Mouse (Mus musculus): ENCODE results near the gene Heatr3.

Heatr3 gene

DNA sequence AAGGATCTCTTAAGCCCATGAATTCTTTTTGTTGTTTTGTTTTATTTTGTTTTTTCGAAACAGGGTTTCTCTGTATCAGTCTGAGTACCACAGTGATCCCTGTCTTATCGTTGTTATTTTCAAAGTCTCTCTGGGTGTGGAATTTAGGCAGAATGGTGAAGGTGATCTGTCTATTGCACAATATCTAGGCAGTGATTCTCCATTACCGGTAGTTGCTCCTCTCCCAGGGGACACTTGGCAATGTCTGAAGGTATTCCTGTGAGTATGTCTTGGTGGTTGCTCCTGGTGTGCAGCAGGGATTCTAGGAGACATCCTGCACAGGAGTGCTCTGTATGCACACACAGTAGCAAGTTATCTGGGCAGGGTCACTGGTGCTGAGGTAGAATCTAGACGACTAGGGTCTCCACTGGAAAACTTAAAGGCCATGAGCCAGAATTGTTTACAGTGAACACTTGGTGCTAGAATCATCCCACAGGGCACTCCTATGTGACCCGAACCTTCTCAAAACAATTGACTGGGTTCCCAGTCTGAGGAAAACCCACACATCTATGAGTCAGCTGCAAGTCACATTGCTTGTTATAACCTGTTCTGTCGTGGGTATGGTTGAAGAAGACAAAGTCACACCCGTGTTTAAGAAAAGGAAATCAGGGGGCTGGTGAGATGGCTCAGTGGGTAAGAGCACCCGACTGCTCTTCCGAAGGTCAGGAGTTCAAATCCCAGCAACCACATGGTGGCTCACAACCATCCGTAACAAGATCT is 22.8 kb downstream of the Heatr3 start:
- Histone ChIP-seq H3K4me1 (replicated peaks; ENCODE audit: low read depth, low read length) (no peaks in the 10 kb centered on the region), H3K9me3 (ENCODE audit: low read length) (no peaks in the 10 kb centered on the region), H3K4me3 (replicated peaks; ENCODE audit: low read length) (no peak overlapping the region), H3K27me3 (ENCODE audit: insufficient read depth, low read length) (no peaks in the 10 kb centered on the region), H3K36me3 (ENCODE audit: insufficient read depth, low read length) (peaks cover 76% of the 10 kb centered on the region)
- TF ChIP-seq POU5F1 (IDR thresholded peaks at IDR 0.05; ENCODE audit: borderline replicate concordance, low read length) = no peak
- TF ChIP-seq CTCF (conservative IDR thresholded peaks at IDR 0.05; ENCODE audit: low read length) = no peak
- no peak for TF ChIP-seq NANOG (IDR thresholded peaks at IDR 0.05; ENCODE audit: borderline replicate concordance, low read length)

- TF ChIP-seq NANOG (IDR thresholded peaks at IDR 0.05; ENCODE audit: borderline replicate concordance, low read length) (no peak), POU5F1 (IDR thresholded peaks at IDR 0.05; ENCODE audit: borderline replicate concordance, low read length) (no peak), CTCF (conservative IDR thresholded peaks at IDR 0.05; ENCODE audit: low read length) (peak; percentile 96)
- H3K4me1 ChIP-seq (replicated peaks; ENCODE audit: low read depth, low read length) = no peaks in the 10 kb centered on the region
- no peaks in the 10 kb centered on the region for H3K27me3 ChIP-seq (ENCODE audit: insufficient read depth, low read length)
- H3K36me3 ChIP-seq (ENCODE audit: insufficient read depth, low read length) = peaks cover 80% of the 10 kb centered on the region
- H3K4me3 ChIP-seq (replicated peaks; ENCODE audit: low read length) = no peak overlapping the region
- H3K9me3 ChIP-seq (ENCODE audit: low read length) = no peaks in the 10 kb centered on the region
Measured at GRCm38 (mm10) chr8:88161439-88161838, 23.8 kb downstream of the Heatr3 start.

DNA sequence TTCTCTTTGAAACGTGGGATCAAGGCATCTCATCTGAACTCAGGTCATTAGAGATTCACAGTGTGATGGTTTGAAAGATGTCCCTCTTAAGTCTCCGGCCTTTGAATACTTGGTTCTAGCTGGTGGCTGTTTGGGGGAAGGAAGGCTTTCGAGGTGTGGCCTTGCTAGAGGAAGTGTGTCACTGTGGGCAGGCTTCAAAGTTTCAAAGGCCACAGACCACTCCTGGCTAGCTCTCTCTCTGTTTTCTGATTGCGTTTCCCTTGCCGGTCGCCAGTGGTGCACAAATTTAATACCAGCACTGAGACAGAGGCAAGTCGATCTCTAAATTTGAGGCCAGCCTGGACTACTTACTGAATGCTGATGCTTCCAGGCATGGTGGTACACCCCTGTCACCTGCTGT is 37.6 kb downstream of the Heatr3 start:
- peaks cover 44% of the 10 kb centered on the region for H3K4me1 ChIP-seq (replicated peaks; ENCODE audit: low read depth, low read length)
- TF ChIP-seq NANOG (IDR thresholded peaks at IDR 0.05; ENCODE audit: borderline replicate concordance, low read length) (no peak), CTCF (conservative IDR thresholded peaks at IDR 0.05; ENCODE audit: low read length) (no peak), POU5F1 (IDR thresholded peaks at IDR 0.05; ENCODE audit: borderline replicate concordance, low read length) (no peak)
- H3K9me3 ChIP-seq (ENCODE audit: low read length) = peaks cover 7% of the 10 kb centered on the region; the same call in 1 of the 2 replicates
- H3K27me3 ChIP-seq (ENCODE audit: insufficient read depth, low read length) = no peaks in the 10 kb centered on the region
- peaks cover 9% of the 10 kb centered on the region for H3K36me3 ChIP-seq (ENCODE audit: insufficient read depth, low read length)
- no peak overlapping the region for H3K4me3 ChIP-seq (replicated peaks; ENCODE audit: low read length)

- no peak for TF ChIP-seq CTCF (conservative IDR thresholded peaks at IDR 0.05; ENCODE audit: low read length)
- TF ChIP-seq POU5F1 (IDR thresholded peaks at IDR 0.05; ENCODE audit: borderline replicate concordance, low read length) = no peak
- no peak for TF ChIP-seq NANOG (IDR thresholded peaks at IDR 0.05; ENCODE audit: borderline replicate concordance, low read length)
- H3K36me3 ChIP-seq (ENCODE audit: insufficient read depth, low read length) = no peaks in the 10 kb centered on the region
Measured at GRCm38 (mm10) chr8:88177291-88177690, 39.6 kb downstream of the Heatr3 start.

GRCm38 (mm10) chr8:88183121-88183520 is 45.5 kb downstream of the Heatr3 start:
- H3K36me3 ChIP-seq (ENCODE audit: insufficient read depth, low read length) = no peaks in the 10 kb centered on the region
- H3K4me3 ChIP-seq (replicated peaks; ENCODE audit: low read length) = no peak overlapping the region
- peaks cover 12% of the 10 kb centered on the region for H3K9me3 ChIP-seq (ENCODE audit: low read length)
- no peaks in the 10 kb centered on the region for H3K27me3 ChIP-seq (ENCODE audit: insufficient read depth, low read length)
- no peak for TF ChIP-seq NANOG (IDR thresholded peaks at IDR 0.05; ENCODE audit: borderline replicate concordance, low read length)
- no peak for TF ChIP-seq POU5F1 (IDR thresholded peaks at IDR 0.05; ENCODE audit: borderline replicate concordance, low read length)
- TF ChIP-seq CTCF (conservative IDR thresholded peaks at IDR 0.05; ENCODE audit: low read length) = no peak
- no peaks in the 10 kb centered on the region for H3K4me1 ChIP-seq (replicated peaks; ENCODE audit: low read depth, low read length)

More at GRCm38 (mm10) chr8:88177291-88177690, 39.6 kb downstream of the Heatr3 start:
- Histone ChIP-seq H3K4me1 (replicated peaks; ENCODE audit: low read depth, low read length) (peaks cover 30% of the 10 kb centered on the region), H3K9me3 (ENCODE audit: low read length) (peaks cover 12% of the 10 kb centered on the region), H3K27me3 (ENCODE audit: insufficient read depth, low read length) (no peaks in the 10 kb centered on the region), H3K4me3 (replicated peaks; ENCODE audit: low read length) (no peak overlapping the region)

DNA sequence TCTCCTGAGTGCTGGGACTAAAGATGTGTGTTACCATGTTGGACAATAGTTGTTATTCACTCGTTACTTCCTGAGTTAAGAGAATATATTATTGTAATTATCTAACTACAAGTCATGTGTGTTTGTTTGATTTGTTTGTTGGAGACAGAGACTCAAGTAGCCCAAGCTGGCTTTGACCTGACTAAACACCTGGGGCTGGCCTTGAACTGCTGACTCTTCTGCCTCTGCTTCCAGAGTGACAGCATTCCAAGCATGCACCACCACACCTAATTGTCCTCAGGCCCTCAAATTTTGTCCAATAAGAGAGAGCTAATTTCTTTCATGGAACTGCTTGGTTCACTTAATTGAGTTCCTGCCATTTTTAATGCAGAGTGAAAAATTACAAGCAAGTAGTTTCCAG is 47.3 kb downstream of the Heatr3 start:
- H3K4me1 ChIP-seq (replicated peaks; ENCODE audit: low read depth, low read length) = 0 out of 2 replicates have a peak, but pooled peaks cover under 1% of the 10 kb centered on the region
- peaks cover 7% of the 10 kb centered on the region for H3K9me3 ChIP-seq (ENCODE audit: low read length)
- H3K36me3 ChIP-seq (ENCODE audit: insufficient read depth, low read length) = no peaks in the 10 kb centered on the region
- TF ChIP-seq POU5F1 (IDR thresholded peaks at IDR 0.05; ENCODE audit: borderline replicate concordance, low read length) (no peak), NANOG (IDR thresholded peaks at IDR 0.05; ENCODE audit: borderline replicate concordance, low read length) (no peak), CTCF (conservative IDR thresholded peaks at IDR 0.05; ENCODE audit: low read length) (no peak)
- H3K4me3 ChIP-seq (replicated peaks; ENCODE audit: low read length) = no peak overlapping the region
- no peaks in the 10 kb centered on the region for H3K27me3 ChIP-seq (ENCODE audit: insufficient read depth, low read length)

GRCm38 (mm10) chr8:88185716-88186115 is 48.1 kb downstream of the Heatr3 start:
- H3K4me3 ChIP-seq (replicated peaks; ENCODE audit: low read length) = no peak overlapping the region
- no peak for TF ChIP-seq CTCF (conservative IDR thresholded peaks at IDR 0.05; ENCODE audit: low read length)
- TF ChIP-seq POU5F1 (IDR thresholded peaks at IDR 0.05; ENCODE audit: borderline replicate concordance, low read length) = no peak
- no peak for TF ChIP-seq NANOG (IDR thresholded peaks at IDR 0.05; ENCODE audit: borderline replicate concordance, low read length)
- H3K4me1 ChIP-seq (replicated peaks; ENCODE audit: low read depth, low read length) = 0 out of 2 replicates have a peak, but pooled peaks cover 6% of the 10 kb centered on the region
- no peaks in the 10 kb centered on the region for H3K36me3 ChIP-seq (ENCODE audit: insufficient read depth, low read length)
- peaks cover 3% of the 10 kb centered on the region; the same call in 1 of the 2 replicates for H3K27me3 ChIP-seq (ENCODE audit: insufficient read depth, low read length)
- peaks cover 1% of the 10 kb centered on the region; the same call in 1 of the 2 replicates for H3K9me3 ChIP-seq (ENCODE audit: low read length)

DNA sequence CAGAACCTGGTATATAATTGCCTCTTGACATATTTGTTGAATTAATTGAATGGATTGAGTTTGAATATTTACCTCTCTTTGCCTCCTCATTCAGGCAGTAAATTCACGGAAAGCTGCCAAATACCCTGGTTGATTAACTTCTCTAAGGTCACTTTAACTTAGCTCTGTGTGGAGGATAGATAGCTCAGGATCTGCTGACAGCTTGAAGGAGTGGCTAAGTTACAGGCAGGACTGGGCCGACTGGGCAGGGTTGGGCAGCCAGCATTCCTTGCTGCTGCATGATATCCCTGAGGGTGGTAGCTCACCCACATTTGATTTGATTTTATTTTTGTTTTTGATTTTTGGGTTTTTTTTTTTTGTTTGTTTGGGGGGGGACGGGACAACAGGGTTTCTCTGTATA is 59.7 kb downstream of the Heatr3 start:
- Histone ChIP-seq H3K9me3 (ENCODE audit: low read length) (no peaks in the 10 kb centered on the region), H3K4me3 (replicated peaks; ENCODE audit: low read length) (no peak overlapping the region), H3K36me3 (ENCODE audit: insufficient read depth, low read length) (peaks cover 18% of the 10 kb centered on the region), H3K4me1 (replicated peaks; ENCODE audit: low read depth, low read length) (peaks cover 29% of the 10 kb centered on the region), H3K27me3 (ENCODE audit: insufficient read depth, low read length) (peaks cover 8% of the 10 kb centered on the region)
- TF ChIP-seq POU5F1 (IDR thresholded peaks at IDR 0.05; ENCODE audit: borderline replicate concordance, low read length) (no peak), NANOG (IDR thresholded peaks at IDR 0.05; ENCODE audit: borderline replicate concordance, low read length) (no peak), CTCF (conservative IDR thresholded peaks at IDR 0.05; ENCODE audit: low read length) (no peak)
